Mouse (Mus musculus) liver, postnatal 0 days (tissue): Measurements from ENCODE around the gene Vapa.

Experiments
- CTCF ChIP-seq: sonication (generic); IDR thresholded peaks from 2 replicates; pipeline ENCODE4 v1.5.1; 2016; ENCODE audit warnings: antibody characterized with exemption, low read depth
- EP300 ChIP-seq: IDR thresholded peaks from 2 replicates; pipeline ENCODE4 v1.6.1; 2016; ENCODE audit warnings: antibody characterized with exemption, low read depth, mild to moderate bottlenecking

- TF ChIP-seq CTCF (peak; percentile 87), EP300 (no peak)
Observed at GRCm38 (mm10) chr17:65536156-65536555, 77.2 kb downstream of the Vapa start.
